Mouse (Mus musculus): ENCODE results near the gene Gstm5. TPM values are rescaled to one million over a fixed set of nuclear protein-coding genes. Genes with fewer than 3 reads are reported as not detected.
A peak's percentile ranks its signal among the peaks of the same experiment; 100 is the strongest.

Gstm5 gene
- polyA plus RNA-seq, 1 experiment from 2014 or later = 208 TPM

DNA sequence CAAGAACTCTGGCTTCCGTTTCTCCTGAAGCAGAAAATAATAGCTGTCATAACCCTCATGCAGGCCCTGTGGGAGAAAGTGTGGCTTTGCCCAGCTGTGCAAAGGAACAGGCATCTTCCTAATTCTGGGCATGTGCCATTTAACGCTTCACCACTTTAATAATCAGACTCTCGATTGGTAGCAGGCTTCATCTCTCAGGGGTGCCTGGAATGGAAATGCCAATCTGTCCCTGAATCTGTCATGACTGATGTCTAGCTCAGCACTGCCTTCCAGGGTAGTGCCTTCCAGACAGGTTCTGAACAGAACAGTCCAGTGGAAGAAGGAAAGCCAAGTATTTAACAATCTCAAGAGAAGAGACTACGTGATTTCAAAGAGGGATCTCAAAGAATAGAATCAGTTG lies 45.6 kb downstream of the Gstm5 start:
- DNase-seq (ENCODE audit: low spot score) = no peak
- Histone ChIP-seq H3K27ac (replicated peaks) (no peak overlapping the region), H3K36me3 (replicated peaks) (no peaks in the 10 kb centered on the region), H3K4me1 (peaks cover 22% of the 10 kb centered on the region), H3K9me3 (no peaks in the 10 kb centered on the region), H3K27me3 (replicated peaks; ENCODE audit: low read depth, poor library complexity, severe bottlenecking) (no peaks in the 10 kb centered on the region), H3K4me3 (no peak overlapping the region)
- WGBS = 87% methylated on average over 4 of the region's 4 CpGs

DNA sequence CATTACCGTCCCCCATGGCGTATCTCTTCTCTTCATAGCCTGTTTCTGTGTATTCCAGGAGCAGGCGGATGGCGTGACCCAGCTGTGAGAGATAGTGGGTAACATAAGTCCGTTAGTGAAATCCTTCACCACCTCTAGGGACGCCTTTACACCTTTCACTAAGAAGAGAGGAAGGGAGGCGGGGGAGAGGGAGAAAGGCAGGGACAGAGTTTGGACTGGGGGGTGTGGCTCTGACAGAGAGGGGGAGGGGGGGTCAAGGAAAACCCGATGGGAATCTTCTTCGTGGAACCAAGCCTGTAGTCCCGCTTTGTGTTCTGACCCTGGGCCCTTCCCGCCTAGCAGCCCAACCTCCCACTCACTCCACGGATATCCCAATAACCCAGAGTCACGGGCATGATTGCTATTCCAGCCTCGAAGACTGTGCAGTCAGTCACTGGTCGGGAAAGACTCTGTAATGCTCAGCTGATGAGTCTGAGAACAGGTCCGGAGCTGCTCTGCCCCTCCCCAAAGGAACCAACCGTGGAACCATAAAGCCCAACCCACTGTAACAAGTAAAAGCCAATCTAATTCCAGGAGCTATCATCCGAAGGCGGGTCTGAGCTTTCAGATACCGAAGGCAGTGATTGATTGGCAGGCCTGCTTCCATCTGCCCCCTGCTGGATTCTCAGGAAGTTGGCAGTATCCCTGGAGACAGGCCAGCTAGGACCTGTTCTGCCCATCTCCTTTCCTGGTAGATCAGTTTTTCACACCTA lies 47.8 kb downstream of the Gstm5 start, which contains the start of gene Gstm6:
Gstm6 (minus strand) TSS at position 511 of the 752 bp plus-strand sequence.
- Histone ChIP-seq H3K36me3 (replicated peaks) (no peaks in the 10 kb centered on the region), H3K9me3 (no peaks in the 10 kb centered on the region), H3K27me3 (replicated peaks; ENCODE audit: low read depth, poor library complexity, severe bottlenecking) (no peaks in the 10 kb centered on the region), H3K4me3 (peak within 1 kb of the TSS; percentile 51), H3K27ac (replicated peaks) (peak within 1 kb of the TSS; percentile 65), H3K4me1 (peaks cover 22% of the 10 kb centered on the region)
- WGBS = 14% methylated on average over 20 of the region's 20 CpGs
- DNase-seq (ENCODE audit: low spot score) = peak; percentile 65

DNA sequence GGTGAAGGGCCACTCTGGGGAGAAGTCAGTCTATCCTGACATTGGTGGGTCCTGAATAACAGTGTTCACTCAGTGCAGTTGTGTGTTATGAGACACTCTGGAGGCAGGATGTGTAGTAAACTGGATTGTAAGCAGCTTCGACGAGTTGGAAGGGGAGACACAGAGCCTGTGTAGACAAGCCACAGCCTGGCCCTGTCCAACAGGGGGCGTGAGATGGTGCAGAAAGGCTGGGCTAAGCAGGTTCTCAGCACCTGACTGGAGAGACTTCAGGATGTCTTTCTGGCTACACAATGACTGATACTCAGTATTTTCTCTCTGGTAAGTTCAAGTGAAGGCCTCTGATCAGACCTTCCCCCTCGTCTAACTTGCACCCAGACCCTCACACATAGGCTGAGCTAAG lies 50.1 kb downstream of the Gstm5 start:
- H3K27me3 ChIP-seq (replicated peaks; ENCODE audit: low read depth, poor library complexity, severe bottlenecking) = no peaks in the 10 kb centered on the region
- H3K4me1 ChIP-seq = peaks cover 16% of the 10 kb centered on the region
- no peak overlapping the region for H3K4me3 ChIP-seq
- no peaks in the 10 kb centered on the region for H3K9me3 ChIP-seq
- no peaks in the 10 kb centered on the region for H3K36me3 ChIP-seq (replicated peaks)
- H3K27ac ChIP-seq (replicated peaks) = no peak overlapping the region
- no peak for DNase-seq (ENCODE audit: low spot score)
- 47% methylated on average over 4 of the region's 4 CpGs for WGBS

Other genes starting within 250 kb of the Gstm5 start
- gene Ahcyl1, start 199.3 kb upstream of the Gstm5 start, polyA plus RNA-seq (2016; fragmentation: Nextera tagmentation; extraction: Ambion mirVana) = 88.7 and 88.8 TPM in 2 replicates
- gene Csf1, start 135.4 kb upstream of the Gstm5 start, polyA plus RNA-seq (2016; fragmentation: Nextera tagmentation; extraction: Ambion mirVana) = 3.8 and 4.4 TPM in 2 replicates
- not detected in 2 replicates for gene Eps8l3, start 18.6 kb upstream of the Gstm5 start, polyA plus RNA-seq (2016; fragmentation: Nextera tagmentation; extraction: Ambion mirVana)
- gene Gstm7, start 36.0 kb downstream of the Gstm5 start, polyA plus RNA-seq (2016; fragmentation: Nextera tagmentation; extraction: Ambion mirVana) = 18.5 and 22.8 TPM in 2 replicates
- 8.6 and 8.9 TPM in 2 replicates for gene Gstm6, start 47.9 kb downstream of the Gstm5 start, polyA plus RNA-seq (2016; fragmentation: Nextera tagmentation; extraction: Ambion mirVana)
- gene Gstm3, start 73.5 kb downstream of the Gstm5 start, polyA plus RNA-seq (2016; fragmentation: Nextera tagmentation; extraction: Ambion mirVana) = not detected in 2 replicates
- gene Gstm2, start 90.6 kb downstream of the Gstm5 start, polyA plus RNA-seq (2016; fragmentation: Nextera tagmentation; extraction: Ambion mirVana) = 21.0 and 21.8 TPM in 2 replicates
- gene Gstm1, start 122.2 kb downstream of the Gstm5 start, polyA plus RNA-seq (2016; fragmentation: Nextera tagmentation; extraction: Ambion mirVana) = 32.4 and 35.2 TPM in 2 replicates
- 12.9 and 13.2 TPM in 2 replicates for gene Gstm4, start 149.1 kb downstream of the Gstm5 start, polyA plus RNA-seq (2016; fragmentation: Nextera tagmentation; extraction: Ambion mirVana)
- 69.4 and 70.6 TPM in 2 replicates for gene Ampd2, start 190.8 kb downstream of the Gstm5 start, polyA plus RNA-seq (2016; fragmentation: Nextera tagmentation; extraction: Ambion mirVana)
- gene Gnat2, start 197.0 kb downstream of the Gstm5 start, polyA plus RNA-seq (2016; fragmentation: Nextera tagmentation; extraction: Ambion mirVana) = 0.90 and 1.3 TPM in 2 replicates

All from embryonic facial prominence, embryonic 10.5 days (tissue).